Comparison of ENCODE assay signal across 18 mouse cellular contexts in genomic region chr5:125085097-125085617, GRCm38 (mm10).
A peak's percentile ranks its signal among the peaks of the same experiment; 100 is the strongest.
DNase-seq lines count a peak whose midpoint lies in the region; ATAC-seq lines count a peak whose summit lies in the region.
"Had no signal": no experiment of that assay in that cellular context is flagged by ENCODE, and none has a peak within 500 bp of the region (broad histone marks: within the 10 kb centered on the region; RNA-seq: fewer than 3 reads in every experiment).

No protein-coding gene starts in this region.

- no peak for ATAC-seq in hindbrain, embryonic 13.5 days (ENCODE audit: low FRiP score)
- peak; percentile 35; the same call in 1 of the 2 replicates for ATAC-seq in neural tube, embryonic 11.5 days (ENCODE audit: insufficient read depth, low FRiP score, low TSS enrichment)
- peak; percentile 71 for ATAC-seq in neural tube, embryonic 12.5 days (ENCODE audit: low FRiP score, low read depth)

- H3K9me3 ChIP-seq in hindbrain, embryonic 10.5 days: peaks cover 7% of the 10 kb centered on the region
- H3K9me3 ChIP-seq in hindbrain, embryonic 13.5 days: peaks cover 3% of the 10 kb centered on the region; the same call in 1 of the 2 replicates
- H3K9me3 ChIP-seq in neural tube, embryonic 11.5 days (ENCODE audit: control insufficient read depth, low read length): no peaks in the 10 kb centered on the region
- no peaks in the 10 kb centered on the region for H3K9me3 ChIP-seq in neural tube, embryonic 12.5 days

- H3K36me3 ChIP-seq in hindbrain, embryonic 10.5 days: peaks cover 100% of the 10 kb centered on the region
- peaks cover 97% of the 10 kb centered on the region for H3K36me3 ChIP-seq in hindbrain, embryonic 13.5 days
- H3K36me3 ChIP-seq in neural tube, embryonic 11.5 days (ENCODE audit: control insufficient read depth, insufficient read depth, low read length): peaks cover 36% of the 10 kb centered on the region
- peaks cover 95% of the 10 kb centered on the region for H3K36me3 ChIP-seq in neural tube, embryonic 12.5 days

- H3K4me2 ChIP-seq in hindbrain, embryonic 13.5 days: no peak overlapping the region
- no peak overlapping the region for H3K4me2 ChIP-seq in neural tube, embryonic 11.5 days (ENCODE audit: low read depth)
- H3K4me2 ChIP-seq in neural tube, embryonic 12.5 days (replicated peaks): no peak overlapping the region
- H3K4me2 ChIP-seq: embryonic facial prominence, embryonic 12.5 days; forebrain, embryonic 12.5 days; hindbrain, embryonic 14.5 days had no signal

- DNase-seq in hindbrain, embryonic 10.5 days (ENCODE audit: low spot score): no peak
- DNase-seq in neural tube, embryonic 11.5 days (ENCODE audit: low spot score): no peak
- DNase-seq in neural tube, embryonic 10.5 days (ENCODE audit: extremely low spot score, low spot score): no peak
- DNase-seq in spleen, postnatal 36 days (ENCODE audit: low spot score in 2 of 2): no peak
- no peak for DNase-seq in urinary bladder, postnatal 10 days (ENCODE audit: low spot score)
- DNase-seq: adrenal gland, postnatal 10 days; cerebellum, adult 11-12 months; cerebellum, adult 9-10 months; gastrocnemius, postnatal 36 days; heart, adult 11 months; heart, postnatal 10 days; heart, postnatal 4 days had no signal

- H3K4me3 ChIP-seq in hindbrain, embryonic 10.5 days: no peak overlapping the region
- H3K4me3 ChIP-seq in hindbrain, embryonic 13.5 days: no peak overlapping the region
- no peak overlapping the region for H3K4me3 ChIP-seq in neural tube, embryonic 11.5 days (ENCODE audit: low read depth, low read length)
- H3K4me3 ChIP-seq in neural tube, embryonic 12.5 days: no peak overlapping the region
- H3K4me3 ChIP-seq: embryonic facial prominence, embryonic 12.5 days; forebrain, embryonic 12.5 days; heart, embryonic 10.5 days had no signal

- H3K4me1 ChIP-seq in hindbrain, embryonic 10.5 days (replicated peaks): peaks cover 23% of the 10 kb centered on the region
- peaks cover 29% of the 10 kb centered on the region for H3K4me1 ChIP-seq in hindbrain, embryonic 13.5 days (replicated peaks)
- peaks cover 6% of the 10 kb centered on the region; the same call in 1 of the 2 replicates for H3K4me1 ChIP-seq in neural tube, embryonic 11.5 days (ENCODE audit: control insufficient read depth, insufficient read depth, low read length)
- peaks cover 39% of the 10 kb centered on the region for H3K4me1 ChIP-seq in neural tube, embryonic 12.5 days

- H3K9ac ChIP-seq in hindbrain, embryonic 13.5 days: no peak overlapping the region
- no peak overlapping the region for H3K9ac ChIP-seq in neural tube, embryonic 11.5 days (ENCODE audit: low read length)
- no peak overlapping the region for H3K9ac ChIP-seq in neural tube, embryonic 12.5 days
- H3K9ac ChIP-seq: embryonic facial prominence, embryonic 12.5 days; forebrain, embryonic 12.5 days; hindbrain, embryonic 14.5 days had no signal

- 87% methylated on average over 8 of the region's 8 CpGs for WGBS in hindbrain, embryonic 10.5 days
- whole genome bisulfite sequencing in hindbrain, embryonic 13.5 days: 54% methylated on average over 8 of the region's 8 CpGs
- 28% methylated on average over 8 of the region's 8 CpGs for WGBS in neural tube, embryonic 11.5 days
- 24% methylated on average over 8 of the region's 8 CpGs for WGBS in neural tube, embryonic 12.5 days

- H3K27me3 ChIP-seq in hindbrain, embryonic 10.5 days (ENCODE audit: insufficient read depth, poor library complexity, severe bottlenecking): no peaks in the 10 kb centered on the region
- no peaks in the 10 kb centered on the region for H3K27me3 ChIP-seq in hindbrain, embryonic 13.5 days
- H3K27me3 ChIP-seq in neural tube, embryonic 11.5 days (ENCODE audit: control insufficient read depth, insufficient read depth, low read length): no peaks in the 10 kb centered on the region
- no peaks in the 10 kb centered on the region for H3K27me3 ChIP-seq in neural tube, embryonic 12.5 days (replicated peaks)
- H3K27me3 ChIP-seq: embryonic facial prominence, embryonic 12.5 days; forebrain, embryonic 12.5 days had no signal

- H3K27ac ChIP-seq in hindbrain, embryonic 10.5 days: 0 out of 2 replicates have a peak overlapping the region, but pooled peaks have one; percentile 29
- H3K27ac ChIP-seq in hindbrain, embryonic 13.5 days: no peak overlapping the region
- 0 out of 2 replicates have a peak overlapping the region, but pooled peaks have one; percentile 29 for H3K27ac ChIP-seq in neural tube, embryonic 11.5 days (ENCODE audit: low read depth, low read length)
- H3K27ac ChIP-seq in neural tube, embryonic 12.5 days: peak overlapping the region; percentile 38; the same call in 1 of the 2 replicates
- H3K27ac ChIP-seq: embryonic facial prominence, embryonic 12.5 days; forebrain, embryonic 12.5 days; heart, embryonic 10.5 days; hindbrain, embryonic 14.5 days had no signal
